Mouse (Mus musculus) kidney, postnatal 14 days (tissue): Measurements from ENCODE around the gene Trak1.
"Not testable (repeated sequence)": the region's sequence is repeated elsewhere in the genome, so short reads cannot be mapped to it uniquely, and the experiment has no call there.

ENCODE experiments used
- DNase-seq: peaks from one replicate; pipeline ENCODE4 v3.0.0; 2022; ENCODE audit warnings: mixed read lengths

Trak1 gene

DNA sequence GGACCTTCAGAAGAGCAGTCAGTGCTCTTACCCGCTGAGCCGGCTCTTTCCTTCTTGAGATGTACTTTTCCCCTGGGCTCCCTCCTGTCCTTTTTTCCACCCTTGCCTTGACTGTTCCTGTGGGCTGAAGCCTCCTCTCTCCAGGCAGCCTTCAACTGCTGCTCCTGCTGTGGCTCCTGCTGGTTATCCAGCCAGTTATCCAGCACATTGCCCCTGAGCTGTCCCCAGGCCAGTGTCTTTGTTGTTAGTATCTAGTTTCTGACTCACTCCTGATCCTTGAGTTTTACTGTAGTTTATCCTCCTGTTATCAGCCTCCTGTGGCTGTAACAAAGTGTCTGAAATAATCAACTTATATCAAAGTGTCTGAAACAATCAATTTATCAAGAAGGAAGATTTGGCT lies 23.8 kb downstream of the Trak1 start:
- DNase-seq = no peak

DNA sequence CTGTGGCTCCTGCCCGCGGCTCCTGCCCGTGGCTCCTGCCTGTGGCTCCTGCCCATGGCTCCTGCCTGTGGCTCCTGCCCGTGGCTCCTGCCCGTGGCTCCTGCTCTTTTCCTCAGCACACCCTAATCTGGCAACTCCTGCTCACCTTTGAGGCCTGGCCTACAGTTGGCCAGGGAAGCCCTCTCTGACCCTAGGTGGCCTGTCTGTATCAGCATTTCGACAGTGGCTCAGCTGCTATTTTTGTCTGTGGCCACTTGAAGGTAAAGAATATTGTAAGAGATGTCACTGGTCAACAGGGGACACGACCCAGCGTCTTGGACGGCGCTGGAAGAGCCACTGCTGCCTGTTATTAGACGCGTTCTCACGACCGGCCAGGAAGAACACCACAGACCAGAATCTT lies 24.7 kb downstream of the Trak1 start:
- DNase-seq = no peak

DNA sequence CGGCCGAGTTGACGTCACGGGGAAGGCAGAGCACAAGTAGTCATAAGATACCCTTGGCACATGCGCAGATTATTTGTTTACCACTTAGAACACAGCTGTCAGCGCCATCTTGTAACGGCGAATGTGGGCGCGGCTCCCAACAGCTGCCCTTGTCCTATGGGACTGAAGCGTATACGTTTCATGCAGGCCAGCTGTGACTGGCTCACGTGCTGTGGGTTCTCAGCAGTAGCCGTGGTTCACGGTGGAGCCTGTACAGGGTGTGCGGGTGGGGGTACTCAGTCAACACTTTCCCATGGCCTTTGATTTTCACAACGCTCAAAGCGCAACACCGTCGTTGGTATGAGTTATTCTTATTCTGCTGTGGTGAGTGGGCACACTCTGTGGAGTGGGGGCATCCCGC lies 31.0 kb downstream of the Trak1 start:
- not testable (repeated sequence) for DNase-seq

DNA sequence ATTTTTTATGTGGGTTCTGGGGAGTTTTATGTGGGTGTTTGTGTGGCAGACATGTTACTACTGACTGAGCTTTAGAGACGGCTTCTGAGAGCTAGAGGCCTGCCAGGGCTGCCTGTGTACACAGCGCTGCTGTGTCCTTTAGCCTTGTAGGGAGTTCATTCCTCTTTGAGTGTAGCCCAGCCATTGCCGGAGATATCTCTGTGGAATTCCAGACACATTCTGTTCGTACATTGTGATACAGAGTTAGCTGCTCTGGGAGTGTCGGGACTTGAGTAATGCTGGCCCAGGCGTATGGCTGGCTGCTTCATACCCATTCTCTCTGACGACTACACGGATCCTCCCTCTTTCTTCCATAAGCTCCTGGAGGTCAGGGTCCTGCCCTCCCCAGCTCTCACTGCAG lies 31.9 kb downstream of the Trak1 start:
- no peak for DNase-seq

DNA sequence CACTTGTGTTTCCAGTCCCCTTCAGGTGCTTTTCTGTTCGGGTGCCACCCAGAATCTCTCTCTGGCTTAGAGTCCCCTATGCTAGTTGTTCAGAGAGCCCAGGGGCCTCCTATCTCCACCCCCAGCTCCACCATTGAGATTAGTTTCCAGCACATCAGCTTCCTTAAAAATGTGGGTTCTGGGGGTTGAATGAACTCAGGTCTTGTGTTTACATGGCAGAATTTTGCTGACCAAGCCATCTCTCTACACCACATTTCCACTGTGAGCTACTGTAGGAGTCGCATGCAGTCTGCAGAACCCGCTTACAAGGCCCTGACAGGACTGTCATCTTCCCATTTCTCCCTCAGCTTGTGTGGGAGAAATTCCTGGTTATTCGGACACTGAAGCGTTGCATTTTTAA lies 32.8 kb downstream of the Trak1 start:
- DNase-seq = no peak

DNA sequence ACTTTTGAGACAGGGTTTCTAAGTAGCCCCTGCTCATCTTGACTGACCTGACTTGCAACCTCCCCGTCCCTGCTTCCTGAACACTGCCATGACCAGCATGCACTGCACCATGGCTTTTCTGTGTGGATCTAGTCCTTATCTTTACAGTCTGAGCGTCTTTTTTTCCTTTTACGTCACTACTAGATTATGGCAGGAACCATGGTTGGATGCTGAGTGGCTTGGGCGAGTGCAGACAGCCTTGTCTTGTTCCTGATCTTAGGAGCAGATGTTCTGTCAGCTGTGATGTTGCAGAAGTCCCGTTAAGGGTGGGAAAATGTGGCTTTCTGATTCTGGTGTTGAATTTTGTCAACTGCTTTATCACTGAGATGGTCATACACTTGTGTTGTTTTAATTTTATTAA lies 34.1 kb downstream of the Trak1 start:
- no peak for DNase-seq

DNA sequence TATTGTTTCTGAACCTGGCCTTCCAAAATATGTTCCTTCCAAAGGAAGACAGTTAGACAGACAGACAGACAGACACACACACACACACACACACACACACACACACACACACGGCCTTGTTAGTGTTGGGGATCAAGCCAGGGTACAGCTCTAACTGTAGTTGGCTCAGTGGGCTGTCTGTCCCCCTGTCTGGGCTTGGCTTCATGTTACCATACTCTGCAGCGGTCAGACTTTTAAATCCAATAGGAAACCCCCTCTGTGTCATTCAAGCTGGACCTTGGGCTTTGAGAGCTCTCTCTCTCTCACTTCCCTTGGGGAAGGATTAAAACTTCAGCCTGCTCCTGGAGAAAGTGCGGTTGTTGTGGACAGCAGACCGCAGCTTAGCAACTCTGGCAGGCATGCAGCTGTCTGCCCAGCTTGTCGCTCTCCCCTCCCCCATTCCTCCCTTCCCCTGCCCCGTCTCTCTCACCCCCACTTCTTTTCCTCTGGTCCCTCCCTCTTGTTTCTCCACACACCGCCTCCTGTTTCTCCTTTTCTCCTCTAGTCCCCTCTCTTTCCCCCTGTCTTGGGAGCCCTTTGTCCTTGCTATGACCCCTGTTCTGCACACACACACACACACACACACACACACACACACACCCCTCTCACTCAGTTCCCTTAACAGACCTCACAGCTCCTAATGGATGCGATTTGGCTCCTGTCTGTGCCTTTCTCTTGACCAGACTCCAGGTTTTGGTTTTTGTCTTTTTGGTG lies 34.8 kb downstream of the Trak1 start:
- peak; percentile 75 for DNase-seq

DNA sequence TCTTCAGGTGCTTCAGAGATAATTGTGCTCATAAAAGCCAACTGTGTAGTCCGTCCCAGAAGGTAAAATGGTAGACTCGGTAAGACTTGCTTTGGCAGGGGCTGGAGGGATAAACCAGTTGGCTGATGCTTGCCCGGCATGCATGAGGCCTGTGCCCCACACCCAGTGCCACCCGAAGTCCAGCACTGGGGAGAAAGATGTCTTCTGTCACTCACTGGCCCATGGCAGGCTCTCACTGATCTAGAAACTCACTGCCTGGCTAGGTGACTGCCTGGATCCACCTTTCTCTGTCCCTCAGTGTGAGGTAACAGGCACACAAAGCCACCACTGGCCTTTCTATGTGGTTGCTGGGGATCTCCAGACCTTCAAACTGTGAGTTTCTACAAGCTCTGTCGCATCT lies 36.3 kb downstream of the Trak1 start:
- DNase-seq = no peak

DNA sequence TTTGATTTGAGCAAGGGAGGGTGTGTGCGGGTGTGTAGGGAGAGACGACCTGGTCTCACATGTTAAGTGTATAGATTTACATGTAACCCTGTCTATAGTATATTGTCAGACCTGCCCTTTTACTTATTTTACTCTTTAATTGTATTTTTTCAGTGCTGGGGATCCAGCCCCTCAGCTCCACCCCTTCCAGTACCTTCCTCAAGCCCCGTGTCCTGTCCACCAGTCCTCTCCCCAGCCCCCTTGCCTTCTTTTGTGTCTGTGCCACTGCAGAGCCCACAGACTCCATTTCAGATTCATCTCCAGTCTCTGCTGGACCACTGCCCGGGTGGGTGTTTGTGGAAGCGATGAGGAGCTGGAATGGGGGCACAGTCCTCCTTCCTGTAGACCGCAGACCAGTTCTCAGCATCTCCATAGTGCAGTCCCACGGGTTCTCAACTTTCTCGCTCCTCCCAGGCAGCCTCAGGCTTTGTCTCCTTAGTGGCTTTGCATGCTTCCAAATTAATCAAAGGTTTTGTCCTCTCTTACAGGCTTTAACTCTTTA lies 37.1 kb downstream of the Trak1 start:
- DNase-seq = no peak

DNA sequence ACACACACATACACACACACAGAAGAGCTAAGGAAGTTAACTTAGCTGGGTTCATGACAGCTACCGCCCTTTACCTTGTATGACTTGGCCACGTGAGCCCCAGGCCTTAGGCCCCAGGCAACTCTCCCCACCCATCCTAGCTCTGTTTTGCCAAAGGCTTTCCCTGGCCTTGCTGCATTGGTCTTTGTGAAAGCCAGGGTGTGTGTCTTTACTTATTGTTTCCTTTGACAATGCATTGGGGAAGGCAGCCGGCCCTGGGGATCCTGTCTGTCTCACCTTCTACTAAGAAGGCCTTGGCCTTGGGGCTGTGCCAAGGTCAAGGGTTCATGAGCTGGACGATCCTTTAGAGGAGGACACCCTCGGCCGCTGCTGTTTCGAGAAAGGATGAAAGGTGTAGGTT lies 38.3 kb downstream of the Trak1 start:
- peak; percentile 57 for DNase-seq

DNA sequence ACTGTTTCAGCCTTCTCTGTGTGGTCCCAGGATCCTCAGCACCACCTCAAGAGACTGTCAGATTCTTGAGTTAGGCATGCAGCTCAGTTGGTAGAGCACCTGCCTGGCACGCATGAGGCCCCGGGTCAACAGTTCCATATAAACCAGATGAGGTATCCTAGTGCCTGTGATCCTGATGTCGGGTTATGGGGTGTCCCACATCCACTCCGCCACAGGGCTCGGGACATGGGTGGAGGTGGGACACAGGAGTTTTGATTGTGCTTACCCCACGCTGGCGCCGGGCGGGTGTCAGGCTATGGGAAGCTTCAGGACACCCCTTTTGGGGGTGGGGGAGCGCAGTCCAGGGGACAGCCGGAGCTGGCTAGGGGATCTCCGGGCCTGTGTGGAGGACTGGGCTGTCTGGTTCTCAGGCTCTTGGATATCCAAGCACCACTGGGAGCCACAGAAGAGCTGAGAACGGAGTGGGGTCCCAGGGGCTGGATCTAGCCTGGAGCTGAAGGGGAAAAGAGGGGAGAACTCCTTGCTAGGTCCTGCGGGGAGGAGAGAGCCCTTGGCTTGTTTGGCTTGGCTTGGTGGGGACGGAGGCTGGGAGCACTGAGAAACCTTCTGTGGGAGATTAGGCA lies 39.1 kb downstream of the Trak1 start:
- no peak for DNase-seq

DNA sequence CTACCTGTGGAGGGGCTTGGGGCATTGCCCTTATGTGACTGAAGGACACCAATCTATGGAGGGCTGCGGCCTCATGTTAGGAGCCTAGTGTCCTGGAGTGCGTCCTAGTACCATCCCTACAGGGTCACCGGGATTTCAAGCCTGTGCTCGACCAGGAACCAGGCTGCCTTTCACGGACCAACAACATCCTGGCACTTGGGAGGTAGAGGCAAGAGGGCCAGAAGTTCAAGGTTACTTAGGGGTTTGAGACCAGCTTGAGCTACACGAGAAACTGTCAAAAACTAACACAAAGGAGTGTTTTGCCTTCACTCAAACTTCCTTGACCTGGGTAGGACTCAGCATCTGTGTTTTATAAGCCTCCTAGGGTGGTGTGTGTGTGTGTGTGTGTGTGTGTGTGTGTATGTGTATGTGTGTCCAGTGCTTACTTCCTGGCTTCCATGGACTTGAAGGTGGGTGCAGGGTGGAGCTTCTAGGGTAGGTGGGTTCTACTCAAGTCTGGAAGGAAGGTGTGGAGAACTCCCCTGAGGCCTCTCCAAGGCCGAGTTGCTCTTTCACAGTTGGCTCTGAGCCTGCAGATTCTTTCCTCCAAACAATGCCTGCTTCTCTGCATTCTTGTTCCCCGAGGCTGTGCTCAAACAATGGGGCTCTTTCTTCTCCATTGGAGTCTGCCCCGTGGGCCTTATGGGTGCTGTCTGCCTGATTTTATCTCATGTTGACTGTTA lies 40.1 kb downstream of the Trak1 start:
- DNase-seq = no peak

DNA sequence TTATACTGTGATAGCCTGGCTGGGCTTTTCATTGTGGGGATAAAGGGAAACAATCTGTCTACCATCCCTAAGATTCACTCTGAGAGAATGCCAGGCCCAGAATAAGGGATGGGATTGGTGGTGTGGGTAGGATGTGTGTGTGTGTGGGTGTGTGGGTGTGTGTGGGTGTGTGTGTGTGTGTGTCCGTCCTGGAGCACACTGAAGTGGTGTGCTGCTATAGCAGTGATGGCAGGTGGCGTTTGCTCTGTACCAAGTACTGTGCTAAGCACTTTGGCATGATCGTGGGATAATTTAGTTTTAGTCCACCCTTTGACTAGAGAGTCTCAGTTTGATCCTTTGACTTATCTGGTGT lies 40.6 kb downstream of the Trak1 start:
- DNase-seq = no peak

DNA sequence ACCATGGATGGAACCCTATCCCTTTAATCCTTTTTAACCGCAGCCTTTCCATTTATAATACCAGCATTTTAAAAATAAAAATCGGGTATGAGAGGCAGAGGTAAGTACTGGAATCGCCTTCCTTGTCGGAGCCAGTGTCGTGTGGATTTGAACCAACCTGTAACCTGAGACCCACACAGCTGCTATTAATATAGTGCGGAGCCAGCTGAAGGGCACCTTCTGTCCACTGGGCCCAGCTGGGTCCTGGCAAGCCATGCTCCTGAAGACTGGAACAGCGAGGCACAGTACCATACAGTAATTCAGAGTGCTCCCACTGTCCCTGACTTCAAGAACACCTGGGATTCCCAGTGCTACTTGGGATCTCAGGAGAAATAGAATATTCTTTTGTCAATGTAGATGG lies 44.5 kb downstream of the Trak1 start:
- DNase-seq = no peak

DNA sequence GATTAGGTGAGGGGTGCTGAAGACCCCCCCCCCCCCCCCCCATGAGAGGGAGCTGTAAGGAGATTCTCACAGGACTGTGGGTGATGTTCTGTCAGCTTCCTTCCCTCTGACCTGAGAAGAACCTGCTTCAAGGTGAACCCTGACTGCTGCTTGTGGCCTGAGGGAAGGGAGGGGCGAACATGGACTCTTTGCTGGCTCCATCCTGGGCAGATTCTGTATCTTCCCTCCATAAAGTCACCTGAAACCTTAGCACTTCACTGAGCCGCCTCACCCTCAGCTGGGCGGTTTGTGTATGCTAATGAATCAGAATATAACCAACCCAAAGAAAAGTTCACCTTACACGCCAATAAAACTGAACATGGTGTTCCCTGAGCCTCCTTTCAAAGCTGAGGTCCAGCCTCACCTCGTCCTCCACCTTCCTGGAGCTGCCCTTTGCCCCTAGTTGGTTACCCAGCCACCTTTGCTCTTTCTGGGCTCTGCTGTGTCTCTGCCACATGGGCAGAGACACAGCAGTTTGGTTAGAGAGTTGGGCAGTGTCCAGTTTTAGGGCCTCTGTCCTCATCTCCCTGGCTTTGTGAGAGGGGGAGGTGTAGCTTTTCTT lies 45.3 kb downstream of the Trak1 start:
- peak; percentile 66 for DNase-seq

DNA sequence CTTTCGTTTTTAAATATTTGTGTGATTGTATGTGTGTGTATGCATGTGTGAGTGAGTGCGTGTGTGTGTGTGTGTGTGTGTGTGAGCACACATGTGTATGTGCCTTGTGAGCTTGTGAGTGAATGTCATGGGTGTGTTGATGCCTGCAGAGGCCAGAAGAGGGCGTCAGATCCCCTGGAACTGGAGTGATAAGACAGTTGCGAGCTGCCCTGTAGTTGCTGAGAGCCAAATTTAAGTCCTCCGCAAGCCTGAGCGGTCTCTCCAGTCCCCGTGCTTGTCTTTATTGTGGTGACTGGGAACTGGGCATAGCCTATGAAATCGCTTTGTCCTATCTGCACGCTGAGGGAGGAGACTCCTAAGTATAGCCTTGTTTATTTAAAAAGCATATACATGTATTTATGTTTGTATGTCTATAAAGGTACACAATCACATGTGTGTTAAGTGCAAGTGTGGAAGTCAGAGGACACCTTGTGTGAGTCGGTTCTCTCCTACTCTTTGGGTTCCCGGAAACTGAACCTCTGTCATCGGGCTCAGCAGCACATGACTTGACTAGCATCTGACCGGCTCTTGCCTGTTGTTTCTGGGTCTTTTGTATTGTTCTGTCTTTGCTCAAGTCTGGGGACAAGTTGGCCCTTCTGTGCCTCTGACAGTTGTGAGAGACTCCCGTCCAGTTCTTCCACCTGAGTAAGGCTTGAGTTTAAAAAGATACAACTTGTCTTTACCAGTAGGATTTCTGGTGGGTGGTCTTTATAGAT lies 46.0 kb downstream of the Trak1 start:
- no peak for DNase-seq

DNA sequence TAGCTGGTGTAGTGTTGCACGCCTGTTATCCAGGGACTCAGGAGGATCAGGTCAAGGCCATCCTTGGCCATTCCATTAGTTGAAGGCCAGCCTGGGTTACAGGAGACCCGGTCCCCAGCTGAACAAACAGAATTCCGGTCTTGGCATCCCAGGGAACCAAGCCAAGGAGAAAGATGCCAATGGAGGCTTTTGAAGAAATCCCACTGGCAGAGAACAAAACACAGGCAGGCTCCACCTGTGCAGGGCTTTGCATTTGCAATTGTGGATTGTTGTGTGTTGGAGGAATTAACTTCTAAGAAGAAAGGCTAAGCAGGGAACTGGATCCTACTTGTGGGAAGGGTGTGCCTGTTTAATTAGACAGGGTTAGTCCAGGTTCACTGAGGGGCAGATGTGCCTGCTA lies 47.0 kb downstream of the Trak1 start:
- DNase-seq = no peak

DNA sequence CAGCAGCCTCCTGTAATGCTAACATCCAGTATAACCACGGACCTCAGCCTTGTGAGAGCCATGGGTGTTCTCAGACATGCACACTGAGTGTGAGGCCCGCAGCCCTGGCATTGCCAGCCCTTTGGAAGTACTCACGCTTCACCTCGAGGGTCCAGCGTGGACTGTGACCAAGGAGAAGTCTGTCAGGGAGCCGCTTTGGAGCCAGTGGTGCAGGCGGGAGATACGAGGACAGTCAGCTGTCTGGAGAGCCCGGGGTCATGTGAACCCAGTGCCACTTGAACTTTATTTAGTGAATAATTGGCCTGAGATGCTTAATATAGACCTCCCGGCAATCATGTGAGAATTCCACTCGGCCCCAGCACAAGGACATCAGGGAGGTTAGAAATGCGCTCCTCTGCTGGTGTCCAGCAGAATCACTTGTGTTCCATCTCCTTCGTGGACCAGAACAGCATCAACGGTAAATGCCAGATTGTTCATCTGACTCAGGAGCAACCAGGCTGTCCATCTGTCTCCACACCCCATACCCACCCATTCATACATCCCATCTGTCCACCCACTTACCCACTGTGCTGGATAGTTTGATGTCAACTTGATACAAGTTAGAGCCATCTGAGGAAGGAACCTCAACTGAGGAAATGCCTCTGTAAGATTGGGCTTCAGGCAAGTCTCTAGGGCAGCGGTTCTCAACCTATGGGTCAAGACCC lies 48.3 kb downstream of the Trak1 start:
- peak; percentile 77 for DNase-seq

DNA sequence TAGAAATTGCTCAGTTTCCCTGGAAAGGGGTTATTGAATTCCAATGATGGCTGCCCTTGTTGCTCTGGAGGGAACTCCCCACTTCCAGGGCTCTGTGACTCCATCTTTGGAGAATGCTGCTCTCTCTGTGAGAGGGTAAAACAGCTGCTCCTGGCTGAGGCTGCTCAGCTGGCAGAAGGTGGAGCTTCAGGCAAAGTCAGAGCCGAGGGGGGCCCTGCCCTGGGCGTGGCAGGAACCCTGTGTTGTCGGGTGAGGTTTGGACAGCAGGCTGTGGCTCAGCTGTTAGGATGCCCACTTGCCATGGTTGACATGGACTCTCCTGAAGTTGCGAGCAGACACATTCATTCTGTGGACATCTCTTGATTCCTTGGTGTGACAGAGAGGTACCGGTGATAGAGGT lies 49.3 kb downstream of the Trak1 start:
- no peak for DNase-seq

DNA sequence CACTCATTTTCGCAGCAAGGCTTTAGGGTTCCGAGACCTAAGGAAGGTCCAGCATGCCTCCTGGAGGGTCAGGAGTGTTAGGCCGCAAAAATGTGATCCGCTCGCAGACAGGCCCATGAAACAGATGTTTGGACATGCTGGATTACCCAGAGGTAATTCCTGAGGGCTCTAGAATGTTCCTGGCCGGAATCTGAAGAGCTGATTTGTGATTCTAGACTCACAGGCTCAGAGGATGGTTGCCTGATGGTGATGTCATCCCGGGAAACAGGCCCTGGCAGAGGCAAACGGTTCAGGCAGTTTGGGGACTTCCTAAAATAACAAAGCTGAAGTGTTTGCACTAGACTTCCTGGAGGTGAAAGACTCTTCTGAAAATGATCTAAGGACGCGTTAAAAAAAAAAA lies 50.7 kb downstream of the Trak1 start:
- DNase-seq = peak; percentile 61

DNA sequence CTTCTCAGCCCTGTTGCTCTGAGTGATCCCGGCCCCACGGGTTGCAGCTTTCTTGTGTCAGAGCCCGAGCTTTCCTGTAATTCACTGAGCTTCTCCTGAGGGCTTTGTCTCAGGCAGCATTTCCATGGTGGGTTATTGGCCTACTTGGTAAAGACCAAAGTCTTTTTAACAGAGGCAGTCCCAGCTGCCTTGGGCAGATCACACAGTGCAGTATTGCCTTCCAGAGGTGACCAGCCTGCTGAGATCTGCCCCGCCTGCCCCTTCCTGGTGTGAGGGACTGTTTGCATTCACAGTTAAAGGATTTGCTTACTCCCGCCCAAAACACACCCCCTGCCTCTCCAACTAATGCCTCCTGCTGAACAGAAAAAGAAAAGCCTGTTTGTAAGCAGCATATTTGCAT lies 51.2 kb downstream of the Trak1 start:
- peak; percentile 56 for DNase-seq

DNA sequence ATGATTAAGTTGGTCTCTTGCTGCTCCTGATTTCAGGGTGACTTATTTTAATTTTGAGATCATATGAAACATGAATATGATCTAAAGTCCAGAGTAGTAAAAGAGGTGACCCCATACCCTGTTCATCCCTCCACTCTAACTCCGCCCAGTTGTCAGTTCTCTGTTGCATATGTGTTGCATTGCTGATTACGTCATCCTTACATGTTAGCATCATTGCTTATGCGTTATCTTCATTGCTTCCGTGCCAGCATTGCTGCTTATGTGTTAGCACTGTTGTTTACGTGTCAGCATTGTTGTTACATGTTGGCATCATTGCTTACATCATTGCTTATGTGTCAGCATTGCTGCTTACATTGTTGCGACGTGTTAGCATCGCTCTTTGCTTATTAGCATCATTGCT lies 51.8 kb downstream of the Trak1 start:
- no peak for DNase-seq
